Mouse (Mus musculus): ENCODE data around the gene Gm6993.

- TF ChIP-seq CTCF (IDR thresholded peaks at IDR 0.05; ENCODE audit: low read depth): no peak
- TF ChIP-seq EP300 (IDR thresholded peaks at IDR 0.05; ENCODE audit: low read depth): no peak
Observed at GRCm38 (mm10) chr12:31240470-31240869, at the start of gene Gm6993.

Data from liver, postnatal 0 days (tissue).